Mouse (Mus musculus) liver, embryonic 15.5 days (tissue): ENCODE measurements at regions not wholly inside any gene's neighbourhood (a gene's known extent, or its start where the extent isn't known, plus 50 kb on each side); places are given as distances from the start of the nearest gene placed in this dataset.

Experiments
- ATAC-seq: fragments of 200-750 bp; cut with Nextera tagmentation; 2 replicates; pipeline ENCODE4 v1.8.0; 2017; ENCODE audit warnings: moderate number of reproducible peaks, mild to moderate bottlenecking, moderate library complexity; ENCODE audit not compliant: insufficient read depth
- H3K27ac ChIP-seq: fragments of 300-500 bp; sonication (generic); replicated peaks from 2 replicates; pipeline ENCODE4 v1.5.1; 2015; ENCODE audit warnings: mild to moderate bottlenecking, inconsistent platforms
- H3K27me3 ChIP-seq: fragments of 300-500 bp; sonication (generic); 2 replicates; pipeline ENCODE4 v1.6.1; 2015; ENCODE audit warnings: mild to moderate bottlenecking, inconsistent platforms
- H3K36me3 ChIP-seq: fragments of 300-500 bp; sonication (generic); replicated peaks from 2 replicates; pipeline ENCODE4 v1.6.1; 2015; ENCODE audit warnings: moderate library complexity, mild to moderate bottlenecking, inconsistent platforms
- H3K4me1 ChIP-seq: fragments of 300-500 bp; sonication (generic); replicated peaks from 2 replicates; pipeline ENCODE4 v1.6.1; 2015; ENCODE audit warnings: inconsistent platforms
- H3K4me2 ChIP-seq: fragments of 300-500 bp; sonication (generic); 2 replicates; pipeline ENCODE4 v1.6.1; 2015; ENCODE audit warnings: moderate library complexity, mild to moderate bottlenecking, inconsistent platforms
- H3K4me3 ChIP-seq: fragments of 300-500 bp; sonication (generic); replicated peaks from 2 replicates; pipeline ENCODE4 v1.5.1; 2015; ENCODE audit warnings: mild to moderate bottlenecking, inconsistent platforms
- H3K9ac ChIP-seq: fragments of 300-500 bp; sonication (generic); 2 replicates; pipeline ENCODE4 v1.6.1; 2015; ENCODE audit warnings: moderate library complexity, mild to moderate bottlenecking, inconsistent platforms
- H3K9me3 ChIP-seq: fragments of 300-500 bp; sonication (generic); replicated peaks from 2 replicates; pipeline ENCODE4 v1.6.1; 2016; ENCODE audit warnings: inconsistent platforms
- WGBS: fragments of 180-500 bp; shearing (Covaris S2); methylation state at CpG from one replicate; pipeline ENCODE4 v1.1.7; 2015; ENCODE audit warnings: mixed read lengths; ENCODE audit not compliant: insufficient replicate concordance; 5-methylcytosine and 5-hydroxymethylcytosine counted together

DNA sequence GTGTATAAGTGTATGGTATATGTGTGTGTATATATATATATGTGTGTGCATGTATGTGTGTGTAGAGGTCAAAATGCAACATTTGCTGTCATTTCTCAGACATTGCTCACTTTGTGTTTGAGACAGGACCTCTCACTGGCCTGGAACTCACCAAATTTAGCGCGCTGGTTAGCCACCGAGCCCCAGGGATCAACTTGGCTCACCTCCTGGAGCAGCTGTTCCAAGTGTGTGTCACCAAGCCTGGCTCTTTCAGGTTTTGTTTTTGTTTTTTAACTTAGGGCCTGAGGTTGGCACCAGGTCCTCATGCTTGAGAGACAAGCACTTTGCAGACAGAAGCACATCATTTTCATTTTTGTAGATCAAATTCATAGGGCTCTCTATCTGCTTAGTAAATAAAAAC, 154.0 kb upstream of the Jmjd1c start:
- Histone ChIP-seq H3K9ac (no peak overlapping the region), H3K27me3 (no peaks in the 10 kb centered on the region), H3K36me3 (no peaks in the 10 kb centered on the region), H3K4me2 (no peak overlapping the region), H3K9me3 (no peaks in the 10 kb centered on the region), H3K4me1 (no peaks in the 10 kb centered on the region), H3K4me3 (no peak overlapping the region), H3K27ac (no peak overlapping the region)
- ATAC-seq: no peak
- WGBS: 84% methylated on average over 3 of the region's 3 CpGs

DNA sequence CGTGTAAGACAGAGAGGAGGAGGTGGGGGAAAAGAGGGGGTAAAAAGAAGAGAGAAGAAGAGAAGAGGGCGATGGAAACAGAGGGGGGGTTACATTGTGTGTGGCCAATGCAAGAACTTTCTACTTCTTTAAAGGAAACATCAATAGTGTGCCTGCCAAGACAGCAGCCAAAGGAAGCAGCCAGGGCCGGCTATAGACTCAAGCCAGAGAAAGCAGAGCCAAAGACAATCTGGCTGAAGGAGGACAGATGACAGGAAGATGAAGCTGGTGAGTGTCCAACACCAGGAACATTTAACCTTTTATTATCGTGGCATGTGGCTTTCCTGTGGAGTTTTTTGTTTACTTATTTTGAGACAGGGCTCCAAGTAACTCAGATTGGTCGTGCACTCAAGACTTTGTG, 152.1 kb upstream of the Jmjd1c start:
- WGBS: 26% methylated on average over 5 of the region's 5 CpGs
- H3K36me3 ChIP-seq: no peaks in the 10 kb centered on the region

DNA sequence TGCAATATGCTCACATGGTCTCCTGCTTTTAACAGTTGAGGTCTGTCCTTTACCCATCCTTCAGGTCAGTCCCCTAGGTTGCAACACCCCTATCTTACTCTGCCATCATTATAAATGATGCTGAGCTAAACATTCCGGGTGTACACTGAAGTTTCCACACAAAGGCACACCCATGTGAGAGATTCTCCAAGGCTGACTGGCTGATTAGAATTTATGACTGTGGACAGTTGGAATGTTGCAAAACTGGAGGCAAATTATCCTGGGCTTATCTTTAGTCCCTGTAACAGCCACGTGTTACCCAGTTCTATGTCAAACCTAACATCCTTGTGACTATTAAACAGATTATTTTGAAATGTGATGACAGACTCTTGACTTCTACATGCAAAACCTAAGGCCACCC, 149.8 kb upstream of the Jmjd1c start:
- Histone ChIP-seq H3K4me2 (no peak overlapping the region), H3K36me3 (no peaks in the 10 kb centered on the region), H3K27me3 (no peaks in the 10 kb centered on the region), H3K27ac (no peak overlapping the region), H3K9me3 (no peaks in the 10 kb centered on the region), H3K4me1 (no peaks in the 10 kb centered on the region), H3K9ac (no peak overlapping the region), H3K4me3 (no peak overlapping the region)
- 50% methylated on average over 2 of the region's 2 CpGs for WGBS
- no peak for ATAC-seq

More for the DNA sequence above, 152.1 kb upstream of the Jmjd1c start:
- Histone ChIP-seq H3K4me2 (no peak overlapping the region), H3K27me3 (no peaks in the 10 kb centered on the region), H3K9ac (no peak overlapping the region), H3K4me1 (no peaks in the 10 kb centered on the region), H3K27ac (no peak overlapping the region), H3K9me3 (no peaks in the 10 kb centered on the region), H3K4me3 (no peak overlapping the region)
- no peak for ATAC-seq

DNA sequence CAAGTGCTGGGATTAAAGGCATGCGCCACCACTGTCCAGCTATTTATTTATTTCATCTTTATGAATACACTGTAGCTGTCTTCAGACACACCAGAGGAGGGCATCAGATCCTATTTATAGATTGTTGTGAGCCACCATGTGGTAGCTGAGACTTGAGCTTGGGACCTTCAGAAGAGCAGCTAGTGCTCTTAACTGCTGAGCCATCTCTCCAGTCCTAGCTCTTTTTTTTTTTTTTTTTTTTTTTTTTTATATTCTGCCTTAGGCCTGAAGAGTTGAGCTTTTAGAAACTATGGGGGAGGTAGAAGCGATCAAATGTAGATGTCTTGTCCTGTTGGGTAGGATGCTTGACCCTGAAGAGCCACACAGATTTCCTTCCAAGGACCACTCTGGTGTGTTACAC, 147.6 kb upstream of the Jmjd1c start:
- no peaks in the 10 kb centered on the region for H3K4me1 ChIP-seq
- 66% methylated on average over 2 of the region's 2 CpGs for WGBS
- H3K36me3 ChIP-seq: no peaks in the 10 kb centered on the region
- no peak overlapping the region for H3K27ac ChIP-seq
- H3K4me2 ChIP-seq: no peak overlapping the region
- H3K27me3 ChIP-seq: no peaks in the 10 kb centered on the region
- H3K9ac ChIP-seq: no peak overlapping the region
- H3K4me3 ChIP-seq: no peak overlapping the region
- no peak for ATAC-seq
- H3K9me3 ChIP-seq: no peaks in the 10 kb centered on the region

DNA sequence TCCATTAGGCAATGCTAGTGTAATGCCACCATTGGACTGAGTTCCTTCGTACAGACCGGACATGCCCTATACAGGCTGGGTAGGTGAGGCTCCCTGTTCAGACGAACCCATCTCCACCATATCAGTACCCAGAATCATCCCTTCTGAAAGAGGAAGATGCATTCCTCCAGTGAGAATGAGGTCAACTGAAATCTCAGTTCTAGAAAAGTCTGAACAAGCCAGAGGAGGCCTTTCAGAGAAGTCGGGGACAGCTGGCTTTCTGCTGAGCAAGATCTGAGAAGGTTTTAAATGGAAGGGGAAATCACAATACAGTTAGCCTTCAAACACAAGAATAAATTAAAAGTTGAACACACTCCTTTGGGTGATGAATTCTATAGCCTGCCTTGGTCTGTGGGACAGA, 145.5 kb upstream of the Jmjd1c start:
- 60% methylated on average over 4 of the region's 4 CpGs for WGBS

DNA sequence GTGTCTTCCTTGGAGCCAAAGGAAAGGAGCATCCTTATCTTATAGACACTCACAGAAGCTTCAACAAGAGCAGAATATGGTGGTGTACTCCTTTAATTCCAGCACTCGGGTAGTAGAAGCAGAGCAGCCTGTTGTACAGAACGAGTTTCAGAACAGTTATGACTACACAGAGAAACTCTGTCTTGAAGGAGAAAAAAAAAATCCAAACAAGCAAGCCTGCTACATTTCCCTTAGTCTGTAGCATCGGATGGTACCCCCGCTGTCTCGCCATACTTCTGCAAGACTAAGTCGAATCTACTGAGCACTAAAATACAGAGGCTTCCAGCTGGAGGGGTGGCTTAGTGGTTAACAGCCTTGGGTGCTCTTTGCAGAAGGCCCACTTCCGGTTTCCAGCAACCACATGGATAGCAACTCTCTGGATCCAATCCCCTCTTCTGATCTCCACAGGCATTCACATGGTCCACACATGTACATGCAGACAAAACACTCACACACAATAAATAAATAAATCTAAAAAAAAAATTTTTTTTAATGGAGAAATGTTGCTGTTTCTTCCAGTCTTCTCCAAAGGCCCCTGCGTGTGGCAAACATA, 144.6 kb upstream of the Jmjd1c start:
- Histone ChIP-seq H3K4me2 (no peak overlapping the region), H3K4me1 (no peaks in the 10 kb centered on the region), H3K27ac (no peak overlapping the region), H3K9me3 (no peaks in the 10 kb centered on the region), H3K4me3 (no peak overlapping the region), H3K9ac (no peak overlapping the region), H3K27me3 (no peaks in the 10 kb centered on the region), H3K36me3 (no peaks in the 10 kb centered on the region)
- 62% methylated on average over 8 of the region's 8 CpGs for WGBS
- ATAC-seq: no peak

More for the DNA sequence above, 145.5 kb upstream of the Jmjd1c start:
- no peak overlapping the region for H3K9ac ChIP-seq
- no peak overlapping the region for H3K4me3 ChIP-seq
- H3K9me3 ChIP-seq: no peaks in the 10 kb centered on the region
- H3K27me3 ChIP-seq: no peaks in the 10 kb centered on the region
- no peak for ATAC-seq
- H3K27ac ChIP-seq: no peak overlapping the region
- no peaks in the 10 kb centered on the region for H3K36me3 ChIP-seq
- no peak overlapping the region for H3K4me2 ChIP-seq
- no peaks in the 10 kb centered on the region for H3K4me1 ChIP-seq

DNA sequence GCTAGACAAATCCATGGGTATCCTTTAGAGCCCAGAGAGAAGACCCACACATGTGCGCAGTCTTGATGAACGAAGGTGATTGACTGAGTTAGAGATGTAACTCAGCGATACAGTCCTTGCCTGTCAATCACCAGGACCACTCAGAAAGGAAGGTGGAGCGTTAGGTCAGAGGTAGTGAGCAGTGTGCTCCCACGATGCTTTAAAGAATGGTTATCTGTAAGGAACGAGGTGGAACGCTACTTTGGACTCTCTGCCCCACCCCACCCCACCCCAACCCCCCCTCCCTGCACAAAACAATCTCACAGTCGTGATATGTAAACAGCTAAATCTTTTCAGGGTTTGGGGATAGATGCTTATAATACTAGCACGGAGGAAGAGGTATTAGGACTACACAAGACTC, 144.0 kb upstream of the Jmjd1c start:
- Histone ChIP-seq H3K27me3 (no peaks in the 10 kb centered on the region), H3K36me3 (no peaks in the 10 kb centered on the region), H3K4me1 (no peaks in the 10 kb centered on the region), H3K4me3 (no peak overlapping the region), H3K9ac (no peak overlapping the region), H3K27ac (no peak overlapping the region), H3K9me3 (no peaks in the 10 kb centered on the region), H3K4me2 (no peak overlapping the region)
- ATAC-seq: no peak
- WGBS: 46% methylated on average over 9 of the region's 9 CpGs

DNA sequence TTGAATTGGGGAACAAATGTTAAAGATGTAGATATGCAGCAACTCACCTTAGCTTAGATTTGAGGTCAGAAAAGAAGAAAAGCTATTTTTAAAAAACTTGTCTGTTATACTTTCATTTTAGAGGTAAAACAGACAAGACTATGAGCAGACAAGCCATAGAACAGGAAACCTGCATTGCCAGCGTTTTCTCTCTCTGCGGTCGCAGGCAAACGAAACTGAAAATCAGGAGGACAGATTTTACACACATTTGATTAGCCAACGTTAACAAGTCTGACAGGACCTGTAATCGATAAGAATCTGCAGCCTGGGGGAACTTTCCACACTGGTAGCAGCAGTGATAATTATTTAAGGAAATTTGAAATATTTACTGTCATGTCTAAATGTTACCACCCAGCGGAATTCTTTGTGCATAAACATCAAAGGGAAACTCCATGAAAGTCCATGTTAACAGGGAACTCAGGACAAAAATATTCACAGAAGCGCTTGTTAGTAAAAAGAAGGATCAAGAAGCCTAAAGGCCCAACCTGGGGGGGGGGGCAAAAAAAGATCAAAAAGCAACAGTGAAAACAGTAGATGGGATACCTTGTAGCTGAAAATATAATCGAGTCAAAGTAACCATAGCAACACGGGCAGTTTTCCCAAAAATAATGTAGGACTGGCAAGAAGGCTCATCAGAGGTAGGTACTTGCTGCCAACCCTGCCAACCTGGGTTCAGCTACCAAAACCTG, 142.5 kb upstream of the Jmjd1c start:
- Histone ChIP-seq H3K27ac (no peak overlapping the region), H3K4me1 (no peaks in the 10 kb centered on the region), H3K9me3 (no peaks in the 10 kb centered on the region), H3K4me3 (no peak overlapping the region), H3K9ac (no peak overlapping the region), H3K36me3 (no peaks in the 10 kb centered on the region), H3K27me3 (no peaks in the 10 kb centered on the region), H3K4me2 (no peak overlapping the region)
- WGBS: 42% methylated on average over 10 of the region's 10 CpGs
- ATAC-seq: no peak

DNA sequence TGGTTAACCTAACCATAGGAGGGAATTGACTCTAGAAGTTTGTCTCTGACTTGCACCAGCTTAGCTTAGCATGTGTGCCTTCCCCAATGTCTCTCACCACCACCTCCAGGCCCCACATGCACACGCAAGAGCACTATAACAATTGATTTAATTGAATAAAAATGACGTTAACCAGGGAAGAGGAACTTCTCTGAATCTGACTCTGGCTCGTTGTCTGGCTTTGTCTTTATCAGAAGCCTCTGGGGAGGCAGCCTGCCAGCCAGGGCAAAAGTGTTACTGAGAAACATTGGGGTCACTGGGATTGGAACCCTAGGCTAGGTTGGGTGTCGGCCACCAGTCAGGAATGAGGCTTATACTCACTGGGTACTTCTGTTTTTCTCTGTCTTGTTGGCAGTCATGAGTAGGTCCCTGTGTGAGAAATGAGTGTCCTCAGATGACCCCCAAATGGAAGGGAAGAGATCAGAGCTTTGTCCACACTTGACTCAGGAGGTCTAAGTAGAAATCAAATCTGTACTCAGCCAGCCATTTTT, 141.9 kb upstream of the Jmjd1c start:
- Histone ChIP-seq H3K4me3 (no peak overlapping the region), H3K27ac (no peak overlapping the region), H3K9ac (no peak overlapping the region), H3K9me3 (no peaks in the 10 kb centered on the region), H3K4me2 (no peak overlapping the region), H3K27me3 (no peaks in the 10 kb centered on the region), H3K36me3 (no peaks in the 10 kb centered on the region), H3K4me1 (no peaks in the 10 kb centered on the region)
- ATAC-seq: no peak
- WGBS: 53% methylated on average over 4 of the region's 4 CpGs

DNA sequence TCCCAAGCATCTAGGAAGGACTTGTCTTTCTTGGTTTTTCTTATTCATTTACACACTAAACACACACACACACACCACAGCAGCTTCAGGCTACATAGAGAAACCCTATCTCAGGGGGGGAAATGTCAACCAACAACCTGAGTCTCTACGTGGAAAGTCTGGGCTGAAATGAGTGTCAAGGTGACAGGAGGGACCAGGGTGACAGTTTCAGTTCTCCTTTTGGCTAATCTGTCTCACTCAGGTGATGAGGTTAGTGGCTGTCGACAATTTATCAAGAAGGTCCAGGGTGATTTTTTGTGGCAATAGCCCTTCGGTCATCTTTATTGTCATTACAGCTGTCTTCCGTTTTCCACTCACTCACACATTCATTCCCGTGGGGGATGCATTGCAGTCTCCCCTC, 140.5 kb upstream of the Jmjd1c start:
- H3K4me1 ChIP-seq: no peaks in the 10 kb centered on the region
- H3K4me2 ChIP-seq: no peak overlapping the region
- H3K4me3 ChIP-seq: no peak overlapping the region
- no peak overlapping the region for H3K9ac ChIP-seq
- 36% methylated on average over 5 of the region's 5 CpGs for WGBS
- H3K36me3 ChIP-seq: no peaks in the 10 kb centered on the region
- no peaks in the 10 kb centered on the region for H3K9me3 ChIP-seq
- ATAC-seq: no peak
- H3K27ac ChIP-seq: no peak overlapping the region
- no peaks in the 10 kb centered on the region for H3K27me3 ChIP-seq

DNA sequence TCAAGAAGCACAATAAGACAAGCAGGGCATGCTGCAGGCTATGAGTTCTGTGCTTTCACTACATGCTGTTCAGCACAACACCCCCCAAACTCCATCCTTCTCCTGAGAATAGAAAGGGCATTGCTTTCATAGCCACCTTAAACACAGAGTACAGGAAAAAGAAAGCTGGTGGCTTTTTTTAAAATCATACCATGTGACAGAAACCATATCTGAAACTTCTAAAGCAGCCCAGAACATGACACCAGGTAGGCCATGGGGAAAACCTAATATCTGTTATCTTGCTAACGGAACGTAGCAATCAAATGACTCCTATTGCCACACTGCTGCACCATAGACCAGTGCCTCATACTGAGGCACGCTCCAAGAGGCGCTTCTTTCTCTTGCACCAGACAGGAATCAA, 139.3 kb upstream of the Jmjd1c start:
- no peak for ATAC-seq
- 64% methylated on average over 4 of the region's 4 CpGs for WGBS
- no peaks in the 10 kb centered on the region for H3K9me3 ChIP-seq

DNA sequence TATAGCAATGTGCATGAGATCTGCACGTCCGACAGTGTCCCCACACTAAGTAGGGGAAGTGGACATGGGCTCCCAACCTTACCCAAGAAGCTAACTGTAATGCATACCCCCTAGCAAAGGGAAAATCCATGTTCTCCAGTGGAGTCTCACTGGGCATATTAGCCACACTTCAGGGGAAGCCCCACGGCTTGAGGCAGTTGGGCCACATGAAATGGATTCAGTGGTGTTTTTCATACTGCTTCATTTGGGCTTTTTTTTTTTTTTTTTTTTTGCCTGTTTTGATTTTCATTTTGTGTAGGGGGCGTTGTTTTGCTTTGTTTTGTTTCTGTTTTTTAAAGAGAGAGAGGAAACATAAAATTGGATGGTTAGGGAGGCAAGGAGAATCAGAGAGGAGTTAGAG, 138.6 kb upstream of the Jmjd1c start:
- WGBS: 71% methylated on average over 4 of the region's 4 CpGs
- no peak for ATAC-seq
- no peak overlapping the region for H3K9ac ChIP-seq

More for the DNA sequence above, 139.3 kb upstream of the Jmjd1c start:
- no peaks in the 10 kb centered on the region for H3K27me3 ChIP-seq
- no peaks in the 10 kb centered on the region for H3K4me1 ChIP-seq
- H3K36me3 ChIP-seq: no peaks in the 10 kb centered on the region
- no peak overlapping the region for H3K4me3 ChIP-seq
- H3K9ac ChIP-seq: no peak overlapping the region
- no peak overlapping the region for H3K4me2 ChIP-seq
- H3K27ac ChIP-seq: no peak overlapping the region

More for the DNA sequence above, 138.6 kb upstream of the Jmjd1c start:
- Histone ChIP-seq H3K36me3 (no peaks in the 10 kb centered on the region), H3K27ac (no peak overlapping the region), H3K4me1 (no peaks in the 10 kb centered on the region), H3K4me2 (no peak overlapping the region), H3K27me3 (no peaks in the 10 kb centered on the region), H3K9me3 (no peaks in the 10 kb centered on the region), H3K4me3 (no peak overlapping the region)
